Mouse (Mus musculus) liver, adult 2 months (tissue): ENCODE data around the gene Acadvl. TPM values are rescaled to one million over a fixed set of nuclear protein-coding genes. Genes with fewer than 3 reads are reported as not detected.
A peak's percentile ranks its signal among the peaks of the same experiment; 100 is the strongest.

Experiments
- DNase-seq: peaks from one replicate; pipeline ENCODE4 v3.0.0-alpha.2; 2011; ENCODE audit warnings: low read depth, low spot score; ENCODE audit errors: extremely low read depth
- H3K27ac ChIP-seq: fragments of 200-500 bp; replicated peaks from 2 replicates; pipeline ENCODE4 v1.5.1; 2012; ENCODE audit warnings: low read depth, mild to moderate bottlenecking, control low read depth, inconsistent platforms, low read length; ENCODE audit not compliant: insufficient read depth
- H3K27me3 ChIP-seq: fragments of 200-500 bp; 2 replicates; pipeline ENCODE4 v1.6.1; 2012; ENCODE audit warnings: mild to moderate bottlenecking, moderate library complexity, low read length, inconsistent platforms; ENCODE audit not compliant: control insufficient read depth, insufficient read depth
- H3K36me3 ChIP-seq: fragments of 200-500 bp; 2 replicates; pipeline ENCODE4 v1.6.1; 2012; ENCODE audit warnings: low read length, inconsistent platforms; ENCODE audit not compliant: control insufficient read depth, insufficient read depth
- H3K4me1 ChIP-seq: fragments of 200-500 bp; 2 replicates; pipeline ENCODE4 v1.6.1; 2011; ENCODE audit warnings: low read length; ENCODE audit not compliant: control insufficient read depth, insufficient read depth
- H3K4me3 ChIP-seq: fragments of 200-500 bp; 2 replicates; pipeline ENCODE4 v1.5.1; 2011; ENCODE audit warnings: low read depth, mild to moderate bottlenecking, control low read depth, low read length, moderate library complexity; ENCODE audit not compliant: insufficient read depth
- H3K79me2 ChIP-seq: fragments of 200-500 bp; 2 replicates; pipeline ENCODE4 v1.6.1; 2012; ENCODE audit warnings: inconsistent platforms, mild to moderate bottlenecking, low read length, moderate library complexity; ENCODE audit not compliant: control insufficient read depth, insufficient read depth
- H3K9ac ChIP-seq: fragments of 200-500 bp; 2 replicates; pipeline ENCODE4 v1.6.1; 2012; ENCODE audit warnings: low read depth, mild to moderate bottlenecking, control low read depth, inconsistent platforms, low read length
- CTCF ChIP-seq: fragments of 200-500 bp; IDR thresholded peaks from 2 replicates; pipeline ENCODE4 v1.5.1; 2011; ENCODE audit warnings: low read depth, low read length, control low read depth
- POLR2A ChIP-seq: fragments of 200-500 bp; IDR thresholded peaks from 2 replicates; pipeline ENCODE4 v1.6.1; 2011; ENCODE audit warnings: low read length, control low read depth; ENCODE audit not compliant: insufficient read depth; ENCODE audit errors: extremely low read depth
- WGBS: fragments of 180-500 bp; shearing (Covaris S2); methylation state at CpG from one replicate; pipeline ENCODE4 v1.1.7; 2018; 5-methylcytosine and 5-hydroxymethylcytosine counted together
- polyA plus RNA-seq: library from polyadenylated mRNA; depleted of rRNA; stranded (reverse); fragments of >200 nt; gene quantifications from 2 replicates; pipeline ENCODE4 v1.2.3, GENCODE M21; 2012
- total RNA-seq: library from RNA; depleted of rRNA; stranded (reverse); fragments of >200 nt; gene quantifications from 2 replicates; pipeline ENCODE4 v1.2.3, GENCODE M21; 2014

Acadvl gene
- total and polyA plus RNA-seq, 2 experiments, result 302 to 344 TPM

DNA sequence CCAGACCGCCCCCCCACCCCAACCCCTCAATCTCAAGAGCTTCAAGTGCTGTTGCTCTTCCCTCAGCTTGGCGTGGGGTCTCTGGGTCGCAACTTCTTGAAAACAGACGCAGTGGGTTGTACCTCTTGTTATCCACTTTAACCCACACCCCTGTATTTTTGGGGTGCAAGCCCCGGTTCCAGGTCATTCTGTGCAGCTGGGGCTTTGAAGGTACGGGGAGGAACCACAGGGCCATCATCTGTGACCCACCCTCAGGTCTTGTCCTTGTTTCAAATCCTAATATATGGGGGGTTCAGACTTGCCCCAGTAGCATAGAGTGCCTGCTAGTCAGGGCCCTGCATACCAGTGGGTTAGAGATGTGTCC, 8.9 kb upstream of the Acadvl start:
- TF ChIP-seq CTCF (no peak), POLR2A (no peak)

DNA sequence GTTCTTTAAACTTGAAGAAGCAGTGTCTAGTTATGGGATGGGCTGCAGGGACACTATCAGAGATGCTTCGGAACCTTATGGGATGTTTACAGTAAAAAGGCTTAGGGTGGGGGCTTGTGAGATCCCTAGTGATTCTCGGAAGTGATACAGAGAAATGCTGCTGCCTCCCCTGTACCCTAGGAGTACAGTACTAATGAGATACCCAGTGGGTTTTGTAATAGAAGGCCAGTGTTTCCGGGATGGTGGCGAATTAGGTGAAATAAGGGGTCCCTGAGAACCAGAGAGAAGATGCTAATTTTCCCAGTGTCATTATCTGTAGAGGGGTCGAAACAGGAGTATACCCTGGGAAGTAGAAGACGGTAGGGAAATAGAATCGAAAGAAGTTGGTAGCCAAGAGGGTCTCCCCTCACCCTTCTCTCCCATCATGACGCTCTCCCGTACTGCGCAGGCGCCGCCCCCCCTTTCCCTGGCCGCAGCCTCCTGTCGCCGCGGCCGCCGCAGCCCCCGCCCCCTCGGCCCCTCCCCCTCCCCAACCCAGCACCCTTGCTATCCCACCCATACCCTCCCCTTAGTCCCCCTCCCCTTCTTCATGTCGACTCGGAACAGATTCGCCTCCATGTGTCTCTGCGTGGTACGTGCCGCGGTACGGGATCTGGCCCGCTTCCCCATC, 8.4 kb upstream of the Acadvl start:
- Histone ChIP-seq H3K36me3 (no peaks in the 10 kb centered on the region), H3K4me3 (no peak overlapping the region; the same call in 1 of the 2 replicates), H3K27ac (no peak overlapping the region), H3K9ac (no peak overlapping the region), H3K4me1 (no peaks in the 10 kb centered on the region), H3K79me2 (no peaks in the 10 kb centered on the region), H3K27me3 (peaks cover 3% of the 10 kb centered on the region; the same call in 1 of the 2 replicates)
- WGBS, result 27% methylated on average over 22 of the region's 29 CpGs
- DNase-seq, result no peak
- TF ChIP-seq POLR2A, result no peak
- TF ChIP-seq CTCF, result no peak

More for the DNA sequence above, 8.9 kb upstream of the Acadvl start:
- H3K27me3 ChIP-seq, result peaks cover 3% of the 10 kb centered on the region; the same call in 1 of the 2 replicates
- no peak overlapping the region for H3K27ac ChIP-seq
- H3K9ac ChIP-seq, result no peak overlapping the region
- H3K4me3 ChIP-seq, result no peak overlapping the region; the same call in 1 of the 2 replicates
- H3K36me3 ChIP-seq, result no peaks in the 10 kb centered on the region
- no peaks in the 10 kb centered on the region for H3K79me2 ChIP-seq
- WGBS, result 44% methylated on average over 6 of the region's 6 CpGs
- 0 out of 2 replicates have a peak, but pooled peaks cover under 1% of the 10 kb centered on the region for H3K4me1 ChIP-seq
- DNase-seq, result no peak

GRCm38 (mm10) chr11:70021264-70022132, 6.3 kb upstream of the Acadvl start:
- Histone ChIP-seq H3K79me2 (no peaks in the 10 kb centered on the region), H3K4me1 (no peaks in the 10 kb centered on the region), H3K27ac (peak overlapping the region; percentile 33; the same call in 1 of the 2 replicates), H3K9ac (peak overlapping the region; percentile 49), H3K36me3 (no peaks in the 10 kb centered on the region), H3K27me3 (no peaks in the 10 kb centered on the region), H3K4me3 (peak overlapping the region; percentile 87)
- no peak for TF ChIP-seq POLR2A
- TF ChIP-seq CTCF, result no peak
- peak; percentile 90 for DNase-seq
- 3% methylated on average over 39 of the region's 40 CpGs for WGBS

- H3K36me3 ChIP-seq, result no peaks in the 10 kb centered on the region
- no peaks in the 10 kb centered on the region for H3K79me2 ChIP-seq
- H3K27ac ChIP-seq, result peak overlapping the region; percentile 33; the same call in 1 of the 2 replicates
- whole genome bisulfite sequencing, result under 1% methylated on average over 8 of the region's 8 CpGs
- H3K4me3 ChIP-seq, result peak overlapping the region; percentile 87
- peak overlapping the region; percentile 49 for H3K9ac ChIP-seq
- peak; percentile 87 for DNase-seq
- no peaks in the 10 kb centered on the region for H3K4me1 ChIP-seq
- no peaks in the 10 kb centered on the region for H3K27me3 ChIP-seq
- TF ChIP-seq POLR2A, result no peak
- TF ChIP-seq CTCF, result peak; percentile 76
Measured at GRCm38 (mm10) chr11:70020731-70021263, 5.6 kb upstream of the Acadvl start.

DNA sequence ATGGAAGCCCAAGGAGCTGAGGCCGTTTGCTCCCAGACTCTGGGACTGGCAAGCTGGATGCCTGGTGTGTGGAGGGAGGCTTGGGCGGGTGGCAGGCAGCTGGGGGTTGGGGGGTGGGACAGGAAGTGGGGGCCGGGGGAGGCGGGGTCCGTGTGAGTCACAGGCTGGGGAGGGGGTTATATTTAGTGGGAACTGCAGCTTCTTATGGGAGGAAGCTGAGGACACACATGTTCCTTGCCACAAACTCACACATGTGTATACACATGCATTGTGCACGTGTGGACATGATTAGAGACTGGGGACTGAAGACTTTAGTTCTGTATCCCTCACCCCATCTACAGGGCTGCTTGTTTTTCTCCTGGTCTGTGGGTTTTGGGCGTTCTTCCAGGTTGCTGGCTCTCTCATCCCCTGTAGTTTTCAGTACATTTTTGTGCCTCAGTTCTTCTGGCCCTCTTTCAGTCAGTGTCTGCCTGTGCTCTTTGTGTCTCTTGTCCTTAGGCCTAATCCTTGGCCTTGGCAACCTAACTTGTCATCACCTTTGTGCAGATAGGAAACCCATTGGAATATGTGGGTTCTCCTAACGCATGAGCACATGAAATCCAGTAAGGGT, 4.9 kb upstream of the Acadvl start:
- H3K27ac ChIP-seq, result no peak overlapping the region

More for the DNA sequence above, 4.9 kb upstream of the Acadvl start:
- Histone ChIP-seq H3K9ac (no peak overlapping the region), H3K4me1 (no peaks in the 10 kb centered on the region), H3K27me3 (no peaks in the 10 kb centered on the region), H3K36me3 (no peaks in the 10 kb centered on the region), H3K4me3 (no peak overlapping the region), H3K79me2 (no peaks in the 10 kb centered on the region)
- no peak for DNase-seq
- 44% methylated on average over 8 of the region's 8 CpGs for WGBS
- no peak for TF ChIP-seq POLR2A
- TF ChIP-seq CTCF, result no peak
